In the genomic region with DNA sequence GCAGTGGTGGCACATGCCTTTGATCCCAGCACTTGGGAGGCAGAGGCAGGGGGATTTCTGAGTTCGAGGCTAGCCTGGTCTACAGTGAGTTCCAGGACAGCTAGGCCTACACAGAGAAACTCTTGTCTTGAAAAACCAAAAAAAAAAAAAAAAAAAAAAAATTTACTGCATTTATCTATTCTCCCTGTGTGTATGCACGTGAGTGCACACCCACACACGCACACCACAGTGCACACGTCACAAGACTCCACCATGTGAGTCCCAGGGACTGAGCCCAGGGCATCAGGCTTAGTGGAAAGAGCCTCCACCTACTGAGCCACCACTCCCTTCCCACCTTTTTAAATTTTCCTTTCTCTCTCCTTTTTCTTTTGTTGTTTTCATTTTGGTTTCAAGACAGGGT, we compare ENCODE assay signal across 1 mouse cellular context.
A peak's percentile ranks its signal among the peaks of the same experiment; 100 is the strongest.
TF ChIP-seq lines count a peak whose summit lies in the region.

No protein-coding gene starts in this region.

TF ChIP-seq in MEL, 35 proteins besides CTCF, POLR2A, EP300 and RAD21:
- no peak for TF ChIP-seq CHD1 (IDR thresholded peaks at IDR 0.05; ENCODE audit: low read depth, low read length)
- no peak for TF ChIP-seq USF2 (IDR thresholded peaks at IDR 0.05; ENCODE audit: borderline replicate concordance in 1 of 2, insufficient read depth in 1 of 2, low read depth in 1 of 2, low read length in 2 of 2)
- no peak for TF ChIP-seq MEF2A (IDR thresholded peaks at IDR 0.05; ENCODE audit: extremely low read depth, insufficient replicate concordance, low read depth, low read length, poor library complexity, severe bottlenecking)
- peak; percentile 91 for TF ChIP-seq BHLHE40 (IDR thresholded peaks at IDR 0.05; ENCODE audit: borderline replicate concordance, low read depth, low read length)
- TF ChIP-seq TCF12 (IDR thresholded peaks at IDR 0.05; ENCODE audit: low read depth, low read length): no peak
- TF ChIP-seq TAL1 (IDR thresholded peaks at IDR 0.05; ENCODE audit: low read length): no peak
- TF ChIP-seq NELFE (IDR thresholded peaks at IDR 0.05; ENCODE audit: low read depth, low read length): no peak
- TF ChIP-seq ZNF384 (IDR thresholded peaks at IDR 0.05; ENCODE audit: low read depth, low read length): peak; percentile 72
